Mouse (Mus musculus) inflammation-experienced regulatory T-cells, adult 6 months (primary cell): Measurements from ENCODE around the gene Mrgbp. TPM values are rescaled to one million over a fixed set of nuclear protein-coding genes. Genes with fewer than 3 reads are reported as not detected.

ENCODE experiments used
- ATAC-seq: one replicate; pipeline ENCODE4 v1.8.0; 2017
- polyA plus RNA-seq, 3 experiments: library from polyadenylated mRNA; unstranded; fragments of 100-300 nt; shearing (Covaris generic); gene quantifications; one replicate each; pipeline ENCODE4 v1.2.1; 2017

Gene Mrgbp
- polyA plus RNA-seq, 3 experiments from 2014 or later = 15.8 to 28.5 (median 21.4) TPM

DNA sequence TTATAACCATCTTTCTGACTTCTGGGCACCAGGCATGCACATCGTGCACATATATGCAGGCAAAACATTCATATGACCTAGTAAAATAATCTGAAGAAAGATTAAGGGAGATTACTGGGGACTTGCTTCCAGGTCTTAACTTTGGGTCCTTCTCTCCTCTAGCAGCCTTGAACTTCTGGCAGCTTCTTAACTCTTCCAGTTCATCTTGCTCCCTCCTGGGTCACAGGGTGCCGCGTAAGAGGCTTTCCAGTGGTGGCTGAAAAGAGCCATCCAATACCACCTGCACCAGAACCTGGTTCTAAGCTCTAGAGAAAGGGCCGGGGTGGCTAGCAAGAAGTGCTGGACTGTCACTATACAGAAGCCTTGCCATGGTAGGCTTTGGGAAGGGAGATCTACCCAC is 16.4 kb downstream of the Mrgbp start, which contains the start of gene Col9a3:
Gene Col9a3, plus strand, starts transcription at position 301 of the 400 bp plus-strand sequence.
- ATAC-seq = no peak

DNA sequence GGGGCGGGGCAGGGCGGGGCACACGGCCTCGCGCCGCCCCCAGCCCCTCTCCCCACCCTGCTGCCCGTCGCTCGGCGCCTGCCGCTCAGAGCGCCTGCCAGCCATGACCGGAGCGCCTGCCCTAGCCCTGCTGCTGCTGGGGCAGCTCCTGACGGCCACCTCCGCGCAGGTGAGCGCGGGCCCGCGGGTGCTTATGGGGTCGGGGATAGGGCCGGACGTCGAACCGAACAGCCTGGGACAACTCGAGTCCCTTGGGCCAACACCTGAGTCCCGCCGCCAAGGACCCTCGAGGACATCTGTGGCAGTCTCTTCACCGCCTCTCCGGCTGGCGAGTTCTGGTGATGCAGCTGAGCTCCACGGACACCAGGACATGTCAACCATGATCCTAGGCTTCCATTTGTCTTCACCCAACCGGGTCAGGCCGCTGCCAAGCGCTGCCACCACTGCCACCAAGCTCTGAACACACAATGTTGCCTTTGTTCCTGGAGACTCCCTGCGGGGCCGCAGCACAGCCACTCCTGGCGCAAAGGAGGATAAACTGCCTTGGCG is 17.1 kb downstream of the Mrgbp start:
- ATAC-seq = no peak

DNA sequence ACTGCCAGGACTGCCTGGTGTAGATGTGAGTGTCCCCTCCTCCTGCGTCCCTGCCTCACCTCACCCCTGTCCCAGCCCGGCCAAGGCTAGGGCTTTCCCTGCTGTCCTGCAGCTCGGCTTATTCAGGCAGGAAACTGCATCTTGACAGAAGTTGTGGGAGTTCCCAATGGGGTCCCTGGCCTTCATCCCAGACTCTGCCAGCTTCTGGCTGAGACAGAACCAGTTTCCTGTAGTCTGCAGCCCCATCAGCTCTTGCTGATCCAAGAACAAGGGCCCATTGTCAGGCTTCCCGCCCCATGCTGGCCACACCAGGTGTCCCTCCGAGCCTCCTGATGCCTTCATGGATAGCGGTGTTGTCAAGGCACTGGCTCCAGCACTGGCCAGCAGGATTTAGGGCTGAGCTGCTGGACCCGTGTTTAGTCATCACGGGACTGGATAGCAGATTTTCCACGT is 19.5 kb downstream of the Mrgbp start:
- ATAC-seq = no peak

DNA sequence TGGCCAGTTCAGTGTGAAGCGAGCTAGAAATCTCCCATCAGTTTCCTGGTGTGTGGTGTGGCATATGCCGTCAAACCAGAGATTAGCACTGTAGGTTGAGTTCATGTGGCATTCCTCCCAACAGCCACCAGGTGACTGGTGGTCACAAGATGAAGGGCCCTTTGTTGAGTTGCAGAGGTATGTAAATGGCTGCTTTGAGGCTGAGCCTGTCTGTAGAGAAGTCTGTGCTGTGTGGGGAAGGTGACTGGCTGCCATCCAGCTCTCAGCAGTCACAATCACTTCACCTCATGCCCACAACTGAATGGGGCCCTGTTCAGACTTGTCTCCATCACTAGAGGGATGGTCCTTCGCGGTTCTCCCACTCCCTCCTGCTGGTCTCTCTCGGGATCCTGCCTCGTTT is 23.7 kb downstream of the Mrgbp start:
- no peak for ATAC-seq

DNA sequence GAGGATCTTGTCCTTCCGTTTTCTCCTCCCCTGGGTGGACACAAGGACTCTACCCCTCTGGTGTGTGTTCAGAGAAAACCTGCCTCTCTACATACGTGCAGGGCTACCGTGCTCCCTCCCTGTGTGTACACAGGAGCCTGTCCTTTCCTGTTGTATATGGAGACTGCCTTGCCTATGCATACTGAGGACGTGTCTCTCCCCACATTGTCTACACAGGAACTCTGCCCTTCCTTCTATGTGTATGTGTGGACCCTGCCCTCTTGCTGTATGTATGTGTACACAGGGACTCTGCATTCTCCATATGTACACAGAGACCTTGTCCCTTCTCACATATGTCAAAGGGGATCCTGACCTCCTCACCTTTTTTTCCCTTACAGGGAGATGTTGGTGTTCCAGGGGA is 29.2 kb downstream of the Mrgbp start:
- ATAC-seq = no peak

DNA sequence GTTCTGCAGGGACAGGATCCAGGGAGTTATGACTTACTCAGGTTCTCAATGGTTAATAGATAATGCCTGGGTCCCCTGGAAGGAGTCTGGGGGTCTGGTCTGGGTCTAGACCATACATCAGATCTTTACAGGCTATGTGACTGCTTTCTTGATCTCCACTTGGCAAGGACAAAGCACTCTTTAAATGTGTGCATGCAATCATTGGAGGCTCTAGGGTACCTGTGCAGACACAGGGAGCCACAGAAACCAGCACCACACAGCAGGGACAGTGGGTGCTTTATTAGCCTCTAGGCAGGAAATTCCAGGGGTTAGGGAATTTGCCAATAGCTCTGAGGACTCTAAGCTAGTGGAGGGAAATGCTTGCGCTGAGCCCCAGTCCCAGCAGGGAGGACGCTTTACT is 30.8 kb downstream of the Mrgbp start:
- ATAC-seq = no peak

Other genes with a start within 250 kb of the Mrgbp start
- gene Gata5, start 246.6 kb upstream of the Mrgbp start, polyA plus RNA-seq = not detected
- gene Slco4a1, start 125.1 kb upstream of the Mrgbp start, polyA plus RNA-seq = 1 to 10 TPM in 2 of 3 experiments, under 1 TPM in 1; 0.83 to 4.8 (median 2.2) TPM
- not detected for gene Ntsr1, start 81.3 kb upstream of the Mrgbp start, polyA plus RNA-seq
- 10 to 100 TPM; 11.2 to 19.9 (median 12.3) TPM for gene Ogfr, start 7.9 kb downstream of the Mrgbp start, polyA plus RNA-seq
- 1 to 10 TPM in 1 of 3 experiments, under 1 TPM in 2; 0.19 to 1.5 (median 0.87) TPM for gene Col9a3, start 16.5 kb downstream of the Mrgbp start, polyA plus RNA-seq
- gene Tcfl5, start 61.4 kb downstream of the Mrgbp start, polyA plus RNA-seq = under 1 TPM in 1 of 3 experiments, not detected in 2; 0.28 TPM
- 10 to 100 TPM; 36.4 to 52.4 (median 45.3) TPM for gene Dido1, start 128.7 kb downstream of the Mrgbp start, polyA plus RNA-seq
- gene Gid8, start 128.8 kb downstream of the Mrgbp start, polyA plus RNA-seq = 10 to 100 TPM; 20.2 to 22.8 (median 22.4) TPM
- 10 to 100 TPM; 31.7 to 86.8 (median 66.9) TPM for gene Slc17a9, start 144.0 kb downstream of the Mrgbp start, polyA plus RNA-seq
- gene Bhlhe23, start 195.6 kb downstream of the Mrgbp start, polyA plus RNA-seq = not detected